Mouse (Mus musculus): Measurements from ENCODE around the gene Hlx.

Gene Hlx

GRCm38 (mm10) chr1:184731644-184732545, 524 bp downstream of the Hlx start:
- DNase-seq = no peak

DNA sequence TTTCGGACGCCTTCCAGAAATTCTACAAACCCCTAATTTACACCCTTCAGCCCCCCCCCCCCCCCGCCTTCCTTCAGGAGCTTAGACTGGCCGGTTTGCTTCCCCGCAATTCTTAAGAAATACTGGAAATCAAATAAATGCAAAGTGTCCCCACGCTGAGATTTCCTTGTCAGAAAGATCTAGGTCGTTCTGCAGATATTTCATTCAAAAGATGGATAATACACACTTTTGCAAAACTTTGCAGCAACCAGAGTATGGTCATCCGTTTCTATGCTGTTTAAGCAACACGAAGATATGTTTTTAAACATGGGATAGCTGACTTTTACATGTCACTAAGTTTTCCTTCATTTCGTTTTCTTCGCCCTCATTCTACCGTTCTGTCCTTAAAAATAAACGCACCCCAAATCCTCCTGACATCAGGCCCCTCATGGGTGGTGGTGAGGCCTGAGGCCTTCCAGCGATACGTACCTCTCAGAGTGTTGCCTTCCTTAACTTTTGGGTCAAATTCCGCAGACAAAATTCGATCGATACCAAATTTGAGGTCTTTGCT, 1.3 kb downstream of the Hlx start:
- no peak for DNase-seq

DNA sequence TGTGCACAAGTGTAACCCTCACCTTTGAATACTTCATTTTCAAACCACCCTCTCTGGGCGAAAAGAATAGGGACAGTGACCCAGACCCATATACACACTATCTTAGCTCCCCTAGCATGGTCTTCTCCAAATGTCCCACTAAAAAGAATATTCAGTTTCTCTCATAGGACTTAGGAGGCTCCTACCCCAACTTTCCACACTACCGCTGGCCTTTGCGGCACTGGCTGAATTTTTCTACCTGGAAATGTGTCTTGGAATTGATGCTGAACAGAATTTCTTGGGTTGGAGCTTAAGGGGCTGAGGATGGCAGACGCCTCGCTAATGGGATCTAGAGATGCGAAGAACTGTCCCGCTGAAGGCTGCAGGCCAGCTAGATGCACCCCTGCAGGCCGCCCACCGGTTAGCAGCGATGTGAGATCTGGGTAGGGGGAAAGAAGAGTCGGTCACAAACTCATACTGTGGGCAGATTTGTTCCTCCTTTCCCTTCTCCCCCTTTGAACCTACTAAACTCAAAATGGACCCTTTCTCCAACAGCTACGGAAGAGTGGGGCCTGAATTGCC, 1.9 kb downstream of the Hlx start:
- no peak for DNase-seq

GRCm38 (mm10) chr1:184729357-184730140, 2.9 kb downstream of the Hlx start:
- no peak for DNase-seq

- DNase-seq = no peak
Observed at GRCm38 (mm10) chr1:184728561-184729115, 3.8 kb downstream of the Hlx start.

DNA sequence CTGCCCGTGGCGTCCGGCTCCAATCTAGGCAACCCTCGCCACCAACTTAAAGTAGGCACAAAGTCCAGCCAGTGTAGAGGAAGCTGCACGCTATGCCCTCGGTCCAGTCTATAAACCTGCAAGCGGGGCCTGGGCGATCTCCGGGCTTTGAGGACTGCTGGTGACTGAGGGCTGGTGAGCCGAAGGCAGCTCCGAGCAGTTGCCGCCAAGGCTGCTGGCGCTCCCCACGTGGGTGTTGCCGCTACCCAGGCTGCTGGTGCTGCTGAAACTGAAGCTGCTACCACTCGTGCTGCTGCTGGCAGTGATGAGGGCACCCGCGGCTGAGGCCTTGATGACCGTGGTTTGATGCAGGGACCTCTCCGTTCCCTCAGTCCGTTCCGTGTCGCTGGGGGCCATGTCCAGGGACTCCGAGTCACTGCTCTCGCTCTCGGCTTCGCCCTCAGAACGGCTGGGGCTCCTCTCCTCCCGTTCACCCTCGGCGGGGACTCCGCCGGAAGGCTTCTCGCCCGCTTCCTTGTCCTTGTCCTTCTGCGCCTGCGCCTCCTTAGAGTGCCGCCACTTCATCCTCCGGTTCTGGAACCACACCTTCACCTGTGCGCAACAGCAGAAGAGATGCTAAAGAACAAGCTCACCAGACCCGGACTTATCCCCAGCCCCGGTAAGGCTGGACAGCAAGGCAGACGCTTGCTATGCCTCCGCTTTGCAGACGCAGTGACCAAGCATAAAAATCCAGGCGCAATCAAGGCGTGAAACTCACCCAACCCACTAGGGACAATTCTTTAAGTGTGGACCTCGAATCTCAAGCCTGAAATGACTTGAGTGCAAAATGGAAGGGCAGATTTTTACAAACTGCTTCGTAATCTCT, 4.8 kb downstream of the Hlx start:
- DNase-seq = no peak

DNA sequence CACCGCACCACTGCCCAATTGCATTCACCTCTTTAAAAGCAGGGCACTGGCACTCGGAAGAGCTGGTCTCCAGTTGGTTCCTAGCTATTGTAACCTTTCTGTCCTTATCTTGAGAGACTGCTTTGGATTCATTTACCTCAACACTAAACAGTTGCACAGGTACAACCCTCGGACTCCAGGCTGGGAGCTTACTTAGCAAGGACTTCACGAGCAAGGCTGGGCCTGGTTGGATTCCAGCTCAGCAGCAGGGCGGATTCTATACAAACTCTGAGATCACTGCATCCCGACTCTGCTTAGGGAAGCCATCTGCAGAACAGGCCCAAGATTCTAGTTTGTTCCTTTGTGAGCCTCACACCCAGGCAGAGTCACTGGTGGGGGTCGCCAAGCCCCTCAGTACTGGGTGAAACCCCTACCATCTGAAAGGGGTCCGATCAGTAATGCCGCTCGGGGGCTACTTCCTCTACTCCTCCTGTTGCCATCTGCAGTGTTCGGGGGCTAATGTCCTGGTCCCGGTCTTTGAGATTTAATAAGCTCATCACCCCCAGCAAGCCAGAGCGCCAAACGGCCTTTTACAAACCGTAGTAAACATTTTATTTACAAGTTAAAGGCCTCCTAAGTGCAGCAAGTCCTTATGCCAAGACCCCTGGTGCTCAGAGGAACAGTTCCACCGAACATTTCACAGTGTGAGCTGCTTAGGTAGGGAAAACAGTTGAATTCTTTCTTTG, 5.7 kb downstream of the Hlx start:
- no peak for DNase-seq

GRCm38 (mm10) chr1:184725318-184725790, 7.1 kb downstream of the Hlx start:
- no peak for DNase-seq

DNA sequence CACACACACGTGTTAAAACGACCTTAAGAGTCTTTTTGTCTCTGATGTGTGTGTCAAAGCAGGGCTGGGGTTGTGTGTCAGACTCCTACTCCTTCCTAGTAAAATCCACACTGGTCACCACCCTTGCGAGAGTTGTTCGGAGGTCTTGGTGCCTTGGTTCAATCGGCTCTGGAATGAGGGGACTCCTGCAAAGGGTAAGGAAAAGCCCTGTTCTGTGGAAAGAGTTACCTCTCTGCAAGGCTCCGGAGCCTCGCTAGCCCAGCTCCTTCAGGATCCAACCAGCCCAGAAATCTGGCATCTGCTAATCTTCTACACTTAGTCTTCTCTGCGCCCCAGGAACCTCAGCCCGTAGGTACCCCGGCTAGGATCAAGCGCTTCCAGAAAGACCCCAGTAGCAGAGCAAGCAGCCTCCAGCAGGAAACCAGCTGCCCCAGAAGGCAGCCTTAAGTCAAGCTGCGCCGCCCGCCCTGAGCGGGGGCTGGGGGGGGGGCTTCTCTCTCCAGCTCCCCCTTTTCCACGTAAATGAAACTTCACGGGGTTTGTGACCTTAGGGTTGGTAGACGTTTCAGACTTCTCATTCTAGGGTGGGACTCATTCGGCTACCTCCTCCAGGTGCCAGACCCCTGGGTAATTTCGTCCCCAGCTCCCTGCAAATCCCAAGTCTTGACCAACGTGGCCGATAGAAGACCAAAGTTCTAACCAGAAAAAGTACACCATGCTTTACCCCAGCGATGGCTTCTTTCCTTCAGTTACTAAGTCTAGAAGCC, 7.7 kb downstream of the Hlx start:
- no peak for DNase-seq

- no peak for DNase-seq
Observed at GRCm38 (mm10) chr1:184723899-184724298, 8.5 kb downstream of the Hlx start.

- no peak for DNase-seq
Observed at GRCm38 (mm10) chr1:184721121-184721520, 11.3 kb downstream of the Hlx start.

GRCm38 (mm10) chr1:184720162-184721025, 12.0 kb downstream of the Hlx start:
- no peak for DNase-seq

DNA sequence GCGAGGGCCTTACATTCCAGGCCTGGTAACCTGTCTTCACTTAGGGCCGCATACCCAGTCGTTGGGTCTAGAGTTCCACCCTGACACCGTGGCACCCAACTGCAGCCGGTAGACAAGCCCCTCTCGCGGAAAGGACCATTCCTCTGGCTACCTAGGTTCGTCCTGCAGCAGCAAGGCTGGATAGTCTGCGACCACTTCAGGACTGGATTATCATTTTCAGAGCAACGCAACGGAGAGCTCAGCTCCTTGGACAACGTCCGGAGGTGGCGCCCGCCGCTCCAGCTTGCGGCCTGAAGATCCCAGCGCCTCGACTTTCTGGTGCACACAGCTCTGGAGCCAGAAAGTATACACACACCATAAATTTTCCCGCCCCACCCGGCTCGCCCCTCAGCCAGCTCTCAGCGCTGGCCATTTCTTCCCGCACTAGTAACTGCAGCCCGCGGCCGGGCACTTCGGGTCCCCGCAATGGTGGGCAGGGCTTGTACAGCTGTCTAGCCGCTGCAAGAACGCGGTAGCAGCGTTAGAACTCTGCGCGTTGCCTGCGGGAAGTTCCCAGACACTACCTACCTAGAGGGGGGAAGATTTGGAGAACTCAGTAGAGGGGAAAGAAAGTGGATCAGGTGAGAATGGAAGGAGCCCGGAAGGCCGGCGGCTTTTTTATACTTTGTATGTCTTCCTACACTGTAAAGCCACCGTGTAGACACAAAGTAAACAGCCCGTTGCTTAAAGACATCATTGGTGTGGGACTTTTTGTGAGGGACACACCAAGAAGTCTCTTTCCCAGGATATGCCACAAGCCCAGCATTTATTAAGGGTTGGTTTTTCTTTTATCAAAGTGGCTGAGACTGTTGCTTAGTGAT, 13.9 kb downstream of the Hlx start:
- no peak for DNase-seq

DNA sequence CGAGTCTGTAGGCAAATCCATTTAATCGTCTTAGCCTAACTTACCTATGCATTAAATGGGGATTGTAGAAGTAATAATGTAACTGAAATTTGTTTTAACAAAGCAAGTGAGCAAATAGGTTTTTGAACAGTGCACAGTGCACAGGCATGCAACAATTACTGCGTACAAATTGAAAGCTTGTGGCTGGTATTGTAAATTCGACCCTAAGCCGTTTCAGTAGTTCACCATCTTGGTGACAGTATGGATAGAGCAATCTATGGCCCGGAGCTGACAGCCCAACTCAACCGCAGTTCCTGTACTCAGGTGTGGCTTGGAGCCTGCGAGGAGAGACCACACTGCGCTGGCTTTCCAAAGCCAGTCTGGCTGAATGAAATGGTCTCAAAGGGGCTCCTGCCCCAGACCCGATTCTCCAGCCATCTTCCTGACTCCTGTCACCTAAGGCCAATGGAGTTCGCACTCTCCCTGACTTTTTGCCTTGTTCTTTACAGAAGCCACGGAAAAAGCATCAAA, 14.7 kb downstream of the Hlx start:
- no peak for DNase-seq

- DNase-seq = no peak
Observed at GRCm38 (mm10) chr1:184717016-184717568, 15.3 kb downstream of the Hlx start.

DNA sequence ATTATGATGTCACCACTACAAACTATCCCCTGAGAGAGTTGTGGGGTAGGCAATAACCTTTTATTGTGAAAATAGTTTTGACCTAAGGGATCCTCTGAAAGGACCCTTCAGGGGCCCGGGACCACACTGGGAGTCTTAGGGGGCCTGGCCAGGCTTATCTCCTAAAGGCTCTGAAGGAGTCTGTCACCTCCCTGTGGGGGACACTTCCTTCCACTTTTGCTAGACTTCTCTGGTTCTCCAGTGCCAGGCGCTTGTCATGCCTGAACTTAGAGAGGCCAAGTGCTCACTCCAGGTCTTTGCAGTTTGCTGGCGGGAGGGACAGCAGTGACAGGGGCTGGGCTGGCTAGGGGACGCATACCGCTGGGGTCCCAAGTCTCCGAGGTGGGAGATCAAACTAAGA, 16.3 kb downstream of the Hlx start:
- DNase-seq = no peak

DNA sequence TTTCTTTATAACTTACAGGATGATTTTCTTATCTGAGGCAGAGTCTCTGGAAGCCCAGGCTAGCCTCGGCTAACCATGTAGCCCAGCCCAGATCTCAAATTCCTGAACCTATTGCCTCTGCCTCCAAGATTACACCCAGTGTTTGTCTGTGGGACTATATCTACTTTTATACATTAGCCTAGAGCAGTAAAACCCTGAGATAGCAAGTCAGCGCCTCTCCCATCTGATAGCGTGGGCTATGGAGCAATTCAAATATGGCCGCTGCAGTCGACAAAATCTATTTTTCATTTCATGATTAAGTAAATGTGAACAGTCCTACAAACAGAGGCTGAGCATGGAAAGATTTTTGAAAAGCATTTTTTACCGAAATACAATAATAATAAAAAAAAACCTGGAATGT, 16.7 kb downstream of the Hlx start:
- DNase-seq = no peak

- DNase-seq = no peak
Observed at GRCm38 (mm10) chr1:184714515-184714914, 17.9 kb downstream of the Hlx start.

Measured in cerebellum, adult 9-11 months (tissue).